Mouse (Mus musculus): Measurements from ENCODE around the gene Slc33a1. TPM values are rescaled to one million over a fixed set of nuclear protein-coding genes. Genes with fewer than 3 reads are reported as not detected.

Slc33a1 gene
- total RNA-seq (2021), result 10 to 100 TPM; 24.4 to 25.2 TPM
- long read RNA-seq, transcript Slc33a1-201 (6 exons, 3,150 nt), result major isoform, 9 of 18 reads
- long read RNA-seq, partial matches to known transcripts, result 2 of 18 reads
- long read RNA-seq, other reads (novel, unspliced or antisense), result 7 of 18 reads

GRCm38 (mm10) chr3:63964100-63964921 is at the start of gene Slc33a1:
Slc33a1 (minus strand) TSS chr3:63964768.
- peak; percentile 100 for DNase-seq (ENCODE audit: low spot score in 2 of 2)

DNA sequence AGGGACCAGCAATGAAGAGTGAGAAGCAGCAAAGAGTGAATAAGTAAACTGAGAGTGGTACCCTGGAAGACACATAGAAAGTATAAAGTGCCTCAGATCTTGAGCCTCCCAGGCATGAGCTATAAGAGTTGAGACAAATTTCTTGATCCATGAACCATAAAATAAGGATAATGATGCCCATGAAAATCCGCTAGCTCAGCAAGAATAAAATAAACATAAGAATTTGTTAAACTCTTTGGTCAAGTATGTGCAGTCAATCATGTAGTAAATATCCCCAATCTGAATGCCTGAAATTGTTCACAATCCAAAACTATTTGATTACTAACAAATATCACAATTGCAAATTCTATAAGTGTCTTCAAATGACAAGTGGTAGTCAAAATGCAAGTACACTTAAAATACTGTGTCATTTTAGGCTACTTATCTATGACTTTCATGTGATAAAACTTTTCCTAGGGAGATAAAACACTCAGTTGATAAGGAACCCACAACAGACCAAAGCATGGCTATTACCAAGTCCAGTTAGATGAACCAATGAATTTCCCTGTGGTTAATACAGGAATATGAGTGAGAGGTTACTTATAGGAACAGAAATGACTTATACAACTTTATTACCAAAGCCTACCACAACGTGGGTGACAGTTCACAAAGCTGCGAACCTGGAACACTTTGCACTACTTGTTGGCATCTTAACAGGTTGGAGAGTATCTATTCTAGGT is 24.3 kb upstream of the Slc33a1 start:
- no peak for DNase-seq (ENCODE audit: low spot score in 2 of 2)

DNA sequence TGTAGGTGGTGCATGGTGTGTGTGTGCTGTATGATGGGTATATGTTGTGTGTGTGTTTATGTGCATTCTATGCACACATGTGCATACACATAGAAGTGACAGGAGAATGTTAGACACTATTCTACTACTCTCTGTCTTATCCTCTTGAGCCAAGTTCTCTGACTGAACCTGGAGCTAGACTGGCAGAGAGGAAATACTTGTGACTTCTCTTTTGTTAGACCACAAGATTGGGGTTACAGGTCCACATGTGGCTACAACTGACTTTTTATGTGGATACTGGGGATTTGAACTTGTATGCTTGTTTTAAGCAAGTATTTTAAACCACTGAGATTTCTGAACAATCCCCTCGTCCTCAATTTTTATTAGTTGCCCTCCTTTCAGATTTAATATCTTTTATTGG is 22.1 kb upstream of the Slc33a1 start:
- no peak for DNase-seq (ENCODE audit: low spot score in 2 of 2)

GRCm38 (mm10) chr3:63977895-63978294 is 13.3 kb upstream of the Slc33a1 start:
- no peak for DNase-seq (ENCODE audit: low spot score in 2 of 2)

DNA sequence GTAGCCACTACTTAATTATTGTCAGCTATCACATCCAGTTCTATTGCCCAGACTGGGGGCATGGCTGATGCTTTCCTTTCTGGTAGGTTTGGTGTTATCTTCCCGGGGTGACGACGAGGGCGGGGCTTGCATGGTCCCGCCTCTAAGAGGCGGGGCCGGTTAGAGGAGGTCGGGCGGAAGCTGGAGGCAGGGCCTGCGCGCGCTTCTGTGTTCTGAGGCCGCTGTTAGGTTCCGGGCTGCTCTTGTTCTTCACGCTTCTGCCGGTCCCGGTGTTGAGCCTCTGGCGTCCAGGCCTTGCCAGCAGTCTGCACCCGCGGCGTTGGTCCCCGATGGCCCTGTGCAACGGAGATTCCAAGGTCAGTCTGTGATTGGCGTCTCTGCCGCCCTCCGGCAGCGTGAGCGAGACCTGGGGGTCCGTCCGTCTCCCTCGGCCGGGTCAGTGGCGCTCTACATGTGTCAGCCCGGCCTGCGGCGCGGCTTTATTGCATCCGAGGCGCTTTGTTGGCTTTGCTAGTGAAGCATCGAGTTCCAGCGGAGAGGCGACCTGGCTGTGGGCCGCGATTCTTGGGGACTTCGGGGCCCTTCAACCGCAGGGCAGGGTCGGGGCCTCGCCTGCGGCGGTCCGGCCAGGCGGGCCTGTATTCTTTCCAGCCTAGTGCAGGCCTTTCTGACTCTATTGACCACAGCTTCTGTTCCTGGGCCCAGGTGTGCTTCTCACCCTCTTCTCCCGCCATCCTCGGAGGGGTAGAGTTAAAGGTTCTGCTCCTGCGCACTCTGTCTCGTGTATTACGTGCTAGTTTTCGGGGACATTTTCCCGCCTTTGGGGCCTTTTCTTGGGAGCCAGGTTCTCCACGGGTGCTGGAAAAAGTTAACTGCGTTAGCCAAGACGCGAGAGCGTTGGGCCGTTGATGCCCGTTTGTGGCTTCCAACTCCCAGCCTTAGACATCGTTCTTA is 11.7 kb upstream of the Slc33a1 start, which contains the start of gene Gmps:
Gene Gmps, plus strand, starts transcription at position 152 of the 954 bp plus-strand sequence.
- DNase-seq (ENCODE audit: low spot score in 2 of 2), result peak; percentile 89 to 92

- DNase-seq (ENCODE audit: low spot score in 2 of 2), result no peak
These were observed 1.4 kb upstream of the Slc33a1 start for GRCm38 (mm10) chr3:63965929-63966328.

- no peak for DNase-seq (ENCODE audit: low spot score in 2 of 2)
These were observed 318 bp upstream of the Slc33a1 start for GRCm38 (mm10) chr3:63964922-63965249.

GRCm38 (mm10) chr3:63963421-63964099 is 1.0 kb downstream of the Slc33a1 start:
- peak in 1 of 2 experiments; percentile 16 for DNase-seq (ENCODE audit: low spot score in 2 of 2)

GRCm38 (mm10) chr3:63949837-63950236 is 14.7 kb downstream of the Slc33a1 start:
- no peak for DNase-seq (ENCODE audit: low spot score in 2 of 2)

GRCm38 (mm10) chr3:63941204-63941850 is 23.2 kb downstream of the Slc33a1 start:
- DNase-seq (ENCODE audit: low spot score in 2 of 2), result peak; percentile 8 to 21

DNA sequence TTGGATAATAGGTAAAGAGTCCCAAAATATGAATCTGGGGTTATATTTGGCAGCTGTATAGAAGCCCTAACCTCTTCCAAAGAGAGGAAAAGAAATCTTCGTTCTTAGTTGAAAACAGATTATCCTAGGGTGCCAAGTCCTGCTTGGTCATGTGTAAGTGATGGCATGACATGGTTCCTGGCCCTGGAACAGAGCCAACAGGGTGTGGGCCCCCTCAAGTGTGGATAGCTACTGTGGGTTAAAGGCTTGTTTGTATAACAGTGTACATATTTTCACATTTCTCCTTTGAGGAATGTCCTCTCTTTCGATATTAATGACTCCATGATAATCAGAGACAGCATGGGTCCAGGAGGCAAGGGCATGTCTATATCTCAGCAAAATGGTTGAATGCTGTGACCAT is 25.6 kb downstream of the Slc33a1 start:
- no peak for DNase-seq (ENCODE audit: low spot score in 2 of 2)

GRCm38 (mm10) chr3:63928878-63929859 is 35.4 kb downstream of the Slc33a1 start, which contains the start of gene E130311K13Rik:
E130311K13Rik (minus strand) TSS chr3:63929472.
- peak; percentile 92 to 95 for DNase-seq (ENCODE audit: low spot score in 2 of 2)

GRCm38 (mm10) chr3:63919634-63920033 is 44.9 kb downstream of the Slc33a1 start:
- peak in 1 of 2 experiments; percentile 28 for DNase-seq (ENCODE audit: low spot score in 2 of 2)

GRCm38 (mm10) chr3:63910301-63910700 is 54.3 kb downstream of the Slc33a1 start:
- DNase-seq (ENCODE audit: low spot score in 2 of 2), result no peak

- DNase-seq (ENCODE audit: low spot score in 2 of 2), result peak; percentile 7 to 21
These were observed 59.3 kb downstream of the Slc33a1 start for GRCm38 (mm10) chr3:63905241-63905640.

- no peak for DNase-seq (ENCODE audit: low spot score in 2 of 2)
These were observed 60.4 kb downstream of the Slc33a1 start for GRCm38 (mm10) chr3:63904157-63904556.

DNA sequence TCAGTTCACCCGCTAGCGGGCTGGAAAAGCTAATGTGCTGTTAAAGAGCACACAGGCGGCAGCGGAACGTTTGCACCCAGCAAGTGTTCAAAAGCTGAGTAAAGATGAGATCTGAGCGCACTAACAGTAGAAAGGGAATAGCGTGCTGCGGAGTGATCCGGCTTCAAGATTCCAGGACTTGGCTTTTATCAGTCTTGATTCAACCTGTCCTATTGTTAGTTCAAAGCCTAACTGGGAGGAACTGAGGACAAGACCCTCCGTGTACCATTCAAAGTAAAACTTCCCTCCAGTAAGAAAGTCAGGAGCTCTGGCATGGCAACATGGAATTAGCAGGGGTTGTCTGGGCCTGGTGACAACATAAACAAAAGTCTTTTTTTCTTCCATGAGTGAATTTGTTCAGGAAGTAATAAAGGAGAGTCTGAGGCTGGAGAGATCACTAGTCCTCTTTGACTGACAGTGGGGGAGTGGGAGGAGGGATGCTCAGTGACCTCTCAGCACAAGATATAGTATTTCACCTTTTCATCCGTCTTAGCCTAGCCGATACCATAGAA is 64.5 kb downstream of the Slc33a1 start:
- peak; percentile 19 to 30 for DNase-seq (ENCODE audit: low spot score in 2 of 2)

- DNase-seq (ENCODE audit: low spot score in 2 of 2), result peak; percentile 64 to 69
These were observed 65.3 kb downstream of the Slc33a1 start, which contains the start of gene Plch1 for GRCm38 (mm10) chr3:63899309-63899695. Plch1 (minus strand) TSS chr3:63899472.

Measured in layer of hippocampus, postnatal 10 days (tissue).